Mouse (Mus musculus) lung, adult 2 months (tissue): ENCODE results near the gene Hyal2. TPM values are rescaled to one million over a fixed set of nuclear protein-coding genes. Genes with fewer than 3 reads are reported as not detected.

Source experiments
- DNase-seq: peaks from one replicate; pipeline ENCODE4 v3.0.0; 2022
- H3K4me1 ChIP-seq: fragments of 200-500 bp; 2 replicates; pipeline ENCODE4 v1.6.1; 2011; ENCODE audit warnings: low read length; ENCODE audit not compliant: control insufficient read depth, insufficient read depth
- H3K4me3 ChIP-seq: fragments of 200-500 bp; replicated peaks from 2 replicates; pipeline ENCODE3; 2011; ENCODE audit warnings: low read depth, mild to moderate bottlenecking, control low read depth, low read length; ENCODE audit errors: extremely low read depth
- CTCF ChIP-seq: fragments of 200-500 bp; IDR thresholded peaks from 2 replicates; pipeline ENCODE4 v1.5.1; 2011; ENCODE audit warnings: mild to moderate bottlenecking, low read length, control low read depth; ENCODE audit not compliant: insufficient read depth
- POLR2A ChIP-seq: fragments of 200-500 bp; IDR thresholded peaks from 2 replicates; pipeline ENCODE4 v1.6.1; 2011; ENCODE audit warnings: low read depth, mild to moderate bottlenecking, control low read depth, low read length, borderline replicate concordance; ENCODE audit errors: extremely low read depth
- WGBS: fragments of 180-500 bp; shearing (Covaris S2); methylation state at CpG from one replicate; pipeline ENCODE4 v1.1.7; 2018; 5-methylcytosine and 5-hydroxymethylcytosine counted together
- polyA plus RNA-seq: library from polyadenylated mRNA; depleted of rRNA; stranded (reverse); fragments of >200 nt; gene quantifications from 2 replicates; pipeline ENCODE4 v1.2.3, GENCODE M21; 2012

The Hyal2 gene
- polyA plus RNA-seq, 1 experiment = 235 TPM

DNA sequence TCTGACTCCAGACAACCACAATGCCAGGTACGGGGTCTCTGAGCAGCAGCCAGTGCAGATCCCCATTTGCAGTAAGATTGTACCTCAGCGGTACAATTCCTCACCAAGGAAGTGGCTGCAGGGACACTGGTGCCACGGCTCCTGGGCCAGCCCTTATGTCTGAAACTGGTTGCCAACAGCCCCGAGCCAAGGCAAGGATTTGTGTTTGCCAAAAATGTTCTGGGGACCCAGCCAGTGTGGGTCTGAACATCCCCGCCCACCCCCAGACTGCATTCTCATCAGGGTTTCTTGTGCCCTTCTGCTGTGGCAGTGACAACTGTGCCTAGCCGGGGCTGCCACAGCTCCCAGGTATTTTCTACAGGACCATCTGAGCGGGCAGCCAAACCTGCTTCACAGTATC lies 29.5 kb upstream of the Hyal2 start:
- Histone ChIP-seq H3K4me3 (no peak overlapping the region), H3K4me1 (peaks cover 30% of the 10 kb centered on the region)
- 85% methylated on average over 7 of the region's 7 CpGs for WGBS
- TF ChIP-seq POLR2A = no peak
- no peak for DNase-seq

DNA sequence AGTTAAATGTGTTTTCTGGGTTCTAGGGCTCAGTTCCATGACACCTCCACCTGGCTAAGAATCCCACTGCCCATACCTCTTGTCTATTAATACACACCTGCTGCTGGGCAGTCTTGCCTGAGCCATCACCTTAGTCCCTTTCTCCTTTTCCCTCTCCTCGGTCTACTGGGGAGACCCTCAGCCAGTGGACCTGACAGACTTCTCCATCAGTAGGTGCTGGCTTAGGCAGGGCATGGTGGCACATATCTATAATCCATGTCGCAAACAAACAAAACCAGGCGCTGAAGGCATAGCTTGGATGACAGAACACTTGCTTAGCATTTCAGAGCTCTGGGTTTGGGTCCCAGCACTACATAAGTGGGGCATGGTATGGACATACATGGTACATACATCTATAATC lies 29.0 kb upstream of the Hyal2 start:
- WGBS = 88% methylated on average over 3 of the region's 3 CpGs
- no peak for DNase-seq

DNA sequence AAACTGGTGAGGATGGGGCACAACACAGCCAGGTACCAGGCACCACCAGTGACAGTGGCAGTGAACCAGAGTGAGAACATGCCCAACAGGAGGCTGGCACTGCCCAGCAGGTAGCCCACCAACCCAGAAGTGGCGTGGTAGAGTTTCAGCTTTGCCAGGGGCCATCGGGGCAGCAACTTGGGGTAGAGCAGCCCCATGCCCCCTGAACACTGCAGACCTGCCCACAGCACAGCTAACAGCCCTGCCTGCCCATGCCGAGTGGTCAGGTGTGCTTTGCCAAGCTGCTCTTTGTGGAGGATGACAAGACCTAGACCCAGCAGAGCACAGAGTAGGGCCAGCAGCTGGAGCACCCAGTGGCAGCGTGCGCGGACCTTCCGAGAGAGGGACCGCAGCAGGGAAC lies 27.8 kb upstream of the Hyal2 start:
- H3K4me3 ChIP-seq = no peak overlapping the region
- DNase-seq = no peak
- peaks cover 29% of the 10 kb centered on the region for H3K4me1 ChIP-seq
- 92% methylated on average over 8 of the region's 8 CpGs for WGBS
- TF ChIP-seq CTCF = no peak
- TF ChIP-seq POLR2A = no peak

More for the DNA sequence above, 29.0 kb upstream of the Hyal2 start:
- Histone ChIP-seq H3K4me1 (peaks cover 30% of the 10 kb centered on the region), H3K4me3 (no peak overlapping the region)
- no peak for TF ChIP-seq CTCF
- TF ChIP-seq POLR2A = no peak

DNA sequence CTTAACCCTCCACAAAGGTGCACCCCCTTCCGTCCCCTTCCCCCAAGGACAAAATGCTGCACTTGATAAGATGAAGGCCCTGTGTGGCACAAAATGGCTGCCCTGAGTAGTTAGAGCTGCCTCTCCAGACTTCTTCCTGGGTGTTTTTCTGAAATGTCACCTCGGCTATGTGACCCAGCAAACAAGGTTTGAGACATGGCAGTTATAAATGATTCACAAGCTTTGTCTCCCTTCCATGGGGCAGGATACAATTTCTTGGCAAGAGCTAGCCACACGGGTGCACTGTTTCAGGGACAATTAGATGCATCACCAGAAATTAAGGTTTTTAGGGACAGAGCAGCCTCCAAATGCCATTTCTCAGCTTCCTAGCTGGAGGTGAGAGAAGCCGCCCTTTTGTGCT lies 27.3 kb upstream of the Hyal2 start:
- no peak for DNase-seq
- TF ChIP-seq POLR2A (no peak), CTCF (no peak)
- H3K4me1 ChIP-seq = peaks cover 25% of the 10 kb centered on the region
- 65% methylated on average over 4 of the region's 4 CpGs for WGBS
- H3K4me3 ChIP-seq = no peak overlapping the region

DNA sequence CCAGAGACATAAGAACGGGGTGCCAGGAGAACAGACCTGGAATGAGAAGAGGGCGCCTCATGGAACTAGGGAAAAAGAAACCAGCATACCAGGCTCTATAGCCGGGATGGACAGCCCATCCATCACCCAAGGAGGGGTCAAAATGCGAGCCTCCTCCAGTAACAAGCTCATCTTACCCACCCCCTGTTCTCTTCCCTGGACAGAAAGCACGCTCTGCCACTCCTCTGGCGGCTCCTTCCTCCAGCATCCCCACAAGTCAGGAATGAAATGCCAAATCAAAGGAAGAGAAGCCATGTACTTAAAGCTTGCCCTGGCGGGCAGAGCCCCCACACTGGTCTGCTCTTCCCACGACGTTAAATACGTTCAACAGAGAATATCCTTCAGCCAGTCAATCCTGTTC lies 26.7 kb upstream of the Hyal2 start:
- no peak for DNase-seq
- WGBS = 21% methylated on average over 10 of the region's 10 CpGs
- no peak overlapping the region for H3K4me3 ChIP-seq
- peaks cover 19% of the 10 kb centered on the region for H3K4me1 ChIP-seq
- TF ChIP-seq POLR2A (no peak), CTCF (no peak)

DNA sequence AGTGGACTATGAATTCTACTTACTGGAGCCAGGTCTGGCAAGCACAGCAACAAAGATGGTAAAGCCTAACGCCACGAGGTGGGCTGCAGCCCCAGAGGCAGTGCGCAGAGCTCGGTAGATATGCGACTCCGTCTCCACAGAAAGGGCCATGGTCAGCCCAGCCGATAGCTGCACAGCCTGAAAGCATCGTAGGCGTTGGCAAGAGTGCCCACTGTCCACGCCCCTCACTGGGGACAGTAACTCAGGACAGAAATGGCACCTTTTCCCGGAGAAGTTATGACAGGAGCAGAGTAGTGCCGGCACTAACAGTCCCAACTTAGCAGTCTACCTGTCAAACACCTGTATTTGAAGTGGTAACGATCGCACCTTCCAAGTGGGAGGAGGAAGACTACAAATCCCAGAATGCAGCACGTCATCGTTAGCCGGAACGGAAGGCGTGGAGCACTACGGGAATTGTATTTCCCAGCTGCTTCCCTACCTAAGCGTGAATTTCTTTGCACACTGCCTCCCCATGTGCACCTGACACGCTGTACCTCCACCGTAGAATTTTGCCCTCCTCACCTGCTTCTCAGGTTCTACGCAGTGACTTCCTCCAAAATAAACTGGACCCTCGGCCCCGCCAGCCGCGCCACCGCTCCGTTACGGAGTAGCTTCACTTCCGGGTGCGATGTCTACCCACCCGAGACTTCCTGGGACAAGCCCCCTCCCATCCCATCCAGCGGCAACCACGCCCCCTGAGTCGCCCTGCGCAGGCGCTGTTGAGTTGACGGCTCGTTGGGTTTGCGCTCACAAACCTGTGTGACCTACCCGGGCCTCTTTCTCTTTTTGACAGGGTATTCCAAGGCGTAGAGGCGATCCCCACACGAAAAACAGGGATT lies 26.0 kb upstream of the Hyal2 start, which contains the start of the genes Cyb561d2 and Nprl2:
TSS of gene Cyb561d2 (minus strand) at position 720 of the 878 bp plus-strand sequence.
TSS of gene Nprl2 (plus strand) at position 753 of the 878 bp plus-strand sequence.
- no peak for TF ChIP-seq CTCF
- TF ChIP-seq POLR2A = peak; percentile 69; the same call in 1 of the 2 replicates
- WGBS = under 1% methylated on average over 46 of the region's 46 CpGs
- DNase-seq = peak; percentile 96
- Histone ChIP-seq H3K4me1 (peaks cover 13% of the 10 kb centered on the region), H3K4me3 (peak within 1 kb of the TSS; percentile 95)

DNA sequence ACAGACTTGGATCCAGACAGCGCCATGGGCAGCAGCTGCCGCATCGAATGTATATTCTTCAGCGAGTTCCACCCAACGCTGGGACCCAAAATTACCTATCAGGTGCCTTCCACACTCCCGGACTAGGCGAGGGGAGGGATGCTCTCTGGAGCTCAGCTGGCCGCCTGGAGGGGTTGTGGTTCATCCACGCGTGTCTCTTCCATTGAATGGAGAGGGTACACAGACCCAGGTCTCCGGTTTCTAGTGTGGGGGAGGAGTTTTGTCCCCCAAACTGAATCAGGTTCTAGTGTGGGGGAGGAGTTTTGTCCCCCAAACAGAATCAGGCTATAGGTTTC lies 25.4 kb upstream of the Hyal2 start:
- no peak for TF ChIP-seq POLR2A
- TF ChIP-seq CTCF = no peak
- DNase-seq = no peak
- WGBS = 2% methylated on average over 11 of the region's 11 CpGs
- H3K4me3 ChIP-seq = peak overlapping the region; percentile 95
- peaks cover 9% of the 10 kb centered on the region; the same call in 1 of the 2 replicates for H3K4me1 ChIP-seq

DNA sequence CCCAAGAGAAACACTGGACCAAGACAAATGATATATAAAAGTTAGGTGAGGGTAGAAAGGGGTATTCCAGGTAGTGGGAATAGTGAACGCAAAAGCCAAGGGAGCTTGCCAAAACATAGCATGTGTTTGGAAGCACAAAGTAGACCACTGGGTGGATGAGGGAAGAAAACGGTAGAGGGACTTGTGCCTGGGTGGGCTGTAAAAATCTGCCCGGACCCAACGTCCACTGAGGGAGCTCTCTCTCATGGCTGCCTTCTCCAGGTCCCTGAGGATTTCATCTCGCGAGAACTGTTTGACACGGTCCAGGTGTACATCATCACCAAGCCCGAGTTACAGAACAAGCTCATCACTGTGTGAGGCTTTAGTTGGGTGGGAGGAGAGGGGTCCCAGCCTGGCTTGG lies 25.0 kb upstream of the Hyal2 start:
- H3K4me3 ChIP-seq = no peak overlapping the region
- WGBS = 32% methylated on average over 8 of the region's 8 CpGs
- TF ChIP-seq POLR2A = no peak
- no peak for TF ChIP-seq CTCF
- no peak for DNase-seq
- peaks cover 9% of the 10 kb centered on the region; the same call in 1 of the 2 replicates for H3K4me1 ChIP-seq

DNA sequence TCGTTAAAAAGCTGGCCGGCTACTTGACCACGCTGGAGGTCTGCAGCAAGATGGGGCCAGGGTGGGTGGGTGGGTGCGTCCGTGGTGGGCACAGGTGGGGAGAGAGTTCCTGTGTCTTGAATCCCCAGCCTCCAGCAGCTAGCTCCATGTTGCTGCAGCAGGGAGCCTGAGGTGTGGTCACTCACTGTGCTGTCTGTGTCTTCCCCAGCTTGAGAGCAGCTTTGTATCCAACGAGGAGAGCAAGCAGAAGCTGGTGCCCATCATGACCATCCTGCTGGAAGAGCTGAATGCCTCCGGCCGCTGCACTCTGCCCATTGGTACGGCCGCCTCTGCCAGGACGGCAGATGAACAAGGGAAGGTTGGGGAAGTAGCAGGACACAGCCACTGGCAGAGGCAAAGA lies 24.4 kb upstream of the Hyal2 start:
- WGBS = 88% methylated on average over 11 of the region's 11 CpGs
- DNase-seq = no peak
- Histone ChIP-seq H3K4me3 (no peak overlapping the region), H3K4me1 (peaks cover 9% of the 10 kb centered on the region; the same call in 1 of the 2 replicates)
- TF ChIP-seq CTCF = no peak
- no peak for TF ChIP-seq POLR2A

DNA sequence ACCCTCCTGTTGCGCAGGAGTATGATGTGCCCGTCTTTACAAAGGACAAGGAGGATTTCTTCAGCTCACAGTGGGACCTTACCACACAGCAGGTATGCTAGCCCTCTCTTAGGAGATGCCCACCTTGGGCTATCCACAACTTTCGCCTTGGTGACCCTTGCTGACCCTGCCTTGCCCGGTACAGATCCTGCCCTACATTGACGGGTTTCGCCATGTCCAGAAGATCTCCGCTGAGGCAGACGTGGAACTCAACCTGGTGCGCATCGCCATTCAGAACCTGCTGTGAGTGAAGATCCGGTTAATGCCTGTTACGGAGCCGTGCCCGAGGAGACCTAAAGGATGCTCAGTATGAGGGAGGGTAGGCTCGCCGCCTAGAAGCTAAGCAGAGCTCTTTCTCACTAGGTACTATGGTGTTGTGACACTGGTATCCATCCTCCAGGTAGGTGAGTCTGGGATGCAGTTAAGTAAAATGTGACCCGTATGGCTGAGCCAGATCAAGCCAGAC lies 23.5 kb upstream of the Hyal2 start:
- DNase-seq = no peak
- TF ChIP-seq POLR2A (no peak), CTCF (no peak)
- H3K4me1 ChIP-seq = peaks cover 9% of the 10 kb centered on the region; the same call in 1 of the 2 replicates
- no peak overlapping the region for H3K4me3 ChIP-seq
- WGBS = 94% methylated on average over 17 of the region's 17 CpGs
